Mouse (Mus musculus) thymus, postnatal 14 days (tissue): ENCODE results near the gene Adam23.

Source experiments
- DNase-seq: peaks from one replicate; pipeline ENCODE4 v3.0.0; 2021

Gene Adam23

GRCm38 (mm10) chr1:63445656-63446046 lies at the start of gene Adam23:
Gene Adam23, plus strand, starts transcription at chr1:63445891.
- no peak for DNase-seq

- no peak for DNase-seq
Observed at GRCm38 (mm10) chr1:63401130-63401529, 44.6 kb upstream of the Adam23 start.

GRCm38 (mm10) chr1:63403601-63404000 lies 42.1 kb upstream of the Adam23 start:
- DNase-seq: peak; percentile 3

GRCm38 (mm10) chr1:63408344-63408743 lies 37.3 kb upstream of the Adam23 start:
- no peak for DNase-seq

- DNase-seq: no peak
Observed at GRCm38 (mm10) chr1:63418491-63418890, 27.2 kb upstream of the Adam23 start.

GRCm38 (mm10) chr1:63430668-63431067 lies 15.0 kb upstream of the Adam23 start:
- no peak for DNase-seq

GRCm38 (mm10) chr1:63431166-63431565 lies 14.5 kb upstream of the Adam23 start:
- no peak for DNase-seq

GRCm38 (mm10) chr1:63431842-63432241 lies 13.8 kb upstream of the Adam23 start:
- DNase-seq: no peak

GRCm38 (mm10) chr1:63434052-63434451 lies 11.6 kb upstream of the Adam23 start:
- no peak for DNase-seq

GRCm38 (mm10) chr1:63437529-63437928 lies 8.2 kb upstream of the Adam23 start:
- no peak for DNase-seq

- DNase-seq: no peak
Observed at GRCm38 (mm10) chr1:63442186-63442585, 3.5 kb upstream of the Adam23 start.

- no peak for DNase-seq
Observed at GRCm38 (mm10) chr1:63442616-63443015, 3.1 kb upstream of the Adam23 start.

- DNase-seq: no peak
Observed at GRCm38 (mm10) chr1:63445149-63445609, 512 bp upstream of the Adam23 start.

- DNase-seq: no peak
Observed at GRCm38 (mm10) chr1:63446047-63446704, 485 bp downstream of the Adam23 start.

- DNase-seq: no peak
Observed at GRCm38 (mm10) chr1:63446721-63447120, 1.0 kb downstream of the Adam23 start.

GRCm38 (mm10) chr1:63450091-63450490 lies 4.4 kb downstream of the Adam23 start:
- no peak for DNase-seq

GRCm38 (mm10) chr1:63453332-63453887 lies 7.7 kb downstream of the Adam23 start:
- DNase-seq: no peak

- DNase-seq: no peak
Observed at GRCm38 (mm10) chr1:63457801-63458519, 12.3 kb downstream of the Adam23 start.

GRCm38 (mm10) chr1:63459151-63459550 lies 13.5 kb downstream of the Adam23 start:
- DNase-seq: no peak

- DNase-seq: no peak
Observed at GRCm38 (mm10) chr1:63459926-63460325, 14.2 kb downstream of the Adam23 start.

- DNase-seq: no peak
Observed at GRCm38 (mm10) chr1:63464441-63464840, 18.8 kb downstream of the Adam23 start.

- no peak for DNase-seq
Observed at GRCm38 (mm10) chr1:63473272-63473671, 27.6 kb downstream of the Adam23 start.

- DNase-seq: no peak
Observed at GRCm38 (mm10) chr1:63473696-63474095, 28.0 kb downstream of the Adam23 start.

- DNase-seq: no peak
Observed at GRCm38 (mm10) chr1:63478946-63479345, 33.3 kb downstream of the Adam23 start.
